Mouse (Mus musculus): ENCODE measurements at regions not wholly inside any gene's neighbourhood (a gene's known extent, or its start where the extent isn't known, plus 50 kb on each side); places are given as distances from the start of the nearest gene placed in this dataset.

DNA sequence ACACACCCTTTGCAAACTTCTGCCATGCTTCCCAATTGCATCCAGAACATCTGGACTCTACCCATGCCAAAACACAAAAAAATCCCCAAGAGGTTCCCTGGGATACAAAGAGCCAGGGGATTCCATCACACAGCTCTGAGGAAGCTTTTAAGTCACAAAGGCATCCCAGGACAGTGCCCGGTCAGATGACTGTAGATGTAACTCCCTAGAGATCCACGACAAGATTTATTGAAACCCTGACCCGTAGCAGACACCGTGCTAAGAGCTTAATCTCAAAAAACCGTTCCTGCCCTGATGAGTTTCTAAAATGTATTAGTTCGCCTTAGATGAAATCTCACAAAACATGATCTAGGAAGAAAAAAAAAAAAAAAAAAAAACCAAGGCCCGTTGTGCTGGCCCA is 312.0 kb upstream of the Castor2 start:
- dilution Hi-C loops (cut with MboI; ENCODE audit: extremely low pct_ligation_motif_present, extremely low pct_unique_long_range_greater_than_20kb, low sequenced_read_pairs): no loop called here
- Histone ChIP-seq H3K36me3 (replicated peaks in 1 of 2; ENCODE audit: control insufficient read depth in 1 of 2, insufficient read depth in 1 of 2, low read length in 1 of 2) (no peaks in the 10 kb centered on the region), H3K9me3 (replicated peaks; ENCODE audit: low read length) (peaks cover 78% of the 10 kb centered on the region), H3K4me3 (replicated peaks in 1 of 3; ENCODE audit: low read depth in 2 of 3, low read length in 2 of 3, poor library complexity in 1 of 3) (no peak overlapping the region), H3K79me2 (replicated peaks; ENCODE audit: control insufficient read depth, extremely low read depth, insufficient read depth, poor library complexity, severe bottlenecking) (no peaks in the 10 kb centered on the region), H3K4me2 (ENCODE audit: insufficient read depth, low read depth, poor library complexity, severe bottlenecking) (no peak overlapping the region), H3K27me3 (replicated peaks) (no peaks in the 10 kb centered on the region), H3K4me1 (ENCODE audit: control insufficient read depth in 1 of 2, insufficient read depth in 2 of 2) (no peaks in the 10 kb centered on the region), H3K9ac (ENCODE audit: insufficient read depth, low read depth) (no peak overlapping the region), H3K27ac (ENCODE audit: insufficient read depth, low read depth) (no peak overlapping the region)
- TF ChIP-seq ETS1 (conservative IDR thresholded peaks at IDR 0.05; ENCODE audit: low read depth, low read length): no peak
- no peak for TF ChIP-seq MXI1 (IDR thresholded peaks at IDR 0.05; ENCODE audit: low read depth, low read length)
- DNase-seq (ENCODE audit: extremely low read depth): no peak
- in situ Hi-C loops (cut with MboI; ENCODE audit: low pct_ligation_motif_present, low pct_unique_long_range_greater_than_20kb, low sequenced_read_pairs): no loop called here

DNA sequence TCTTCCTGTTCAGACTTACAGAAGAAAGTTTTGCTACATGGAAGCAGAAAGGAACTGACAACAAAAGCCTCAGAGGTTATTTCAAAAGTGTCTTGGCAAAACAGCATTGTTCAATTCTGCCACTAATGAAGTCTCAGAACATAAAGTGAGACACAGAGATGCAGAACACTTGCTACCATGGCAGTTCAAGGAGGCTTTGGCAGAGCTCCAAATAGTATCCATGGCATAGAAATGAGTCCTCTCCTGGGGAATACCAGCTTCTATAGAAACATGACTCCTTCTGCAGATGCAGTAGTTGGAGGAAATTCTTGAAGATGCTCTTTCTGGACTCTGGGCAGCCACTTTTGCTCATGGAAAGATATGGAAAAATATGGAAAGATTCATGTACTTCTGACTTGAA is 322.9 kb upstream of the Castor2 start:
- DNase-seq (ENCODE audit: extremely low read depth): no peak
- Histone ChIP-seq H3K27ac (ENCODE audit: insufficient read depth, low read depth) (no peak overlapping the region), H3K79me2 (replicated peaks; ENCODE audit: control insufficient read depth, extremely low read depth, insufficient read depth, poor library complexity, severe bottlenecking) (no peaks in the 10 kb centered on the region), H3K4me3 (replicated peaks in 1 of 3; ENCODE audit: low read depth in 2 of 3, low read length in 2 of 3, poor library complexity in 1 of 3) (no peak overlapping the region), H3K9ac (ENCODE audit: insufficient read depth, low read depth) (no peak overlapping the region), H3K36me3 (replicated peaks in 1 of 2; ENCODE audit: control insufficient read depth in 1 of 2, insufficient read depth in 1 of 2, low read length in 1 of 2) (no peaks in the 10 kb centered on the region), H3K27me3 (replicated peaks) (no peaks in the 10 kb centered on the region), H3K9me3 (replicated peaks; ENCODE audit: low read length) (peaks cover 62% of the 10 kb centered on the region), H3K4me2 (ENCODE audit: insufficient read depth, low read depth, poor library complexity, severe bottlenecking) (no peak overlapping the region), H3K4me1 (ENCODE audit: control insufficient read depth in 1 of 2, insufficient read depth in 2 of 2) (no peaks in the 10 kb centered on the region)
- dilution Hi-C loops (cut with MboI; ENCODE audit: extremely low pct_ligation_motif_present, extremely low pct_unique_long_range_greater_than_20kb, low sequenced_read_pairs) (no loop called here), in situ Hi-C loops (cut with MboI; ENCODE audit: low pct_ligation_motif_present, low pct_unique_long_range_greater_than_20kb, low sequenced_read_pairs) (no loop called here)
- TF ChIP-seq UBTF (IDR thresholded peaks at IDR 0.05; ENCODE audit: low read depth, low read length): no peak
- TF ChIP-seq ZC3H11A (IDR thresholded peaks at IDR 0.05; ENCODE audit: low read depth, low read length): no peak

DNA sequence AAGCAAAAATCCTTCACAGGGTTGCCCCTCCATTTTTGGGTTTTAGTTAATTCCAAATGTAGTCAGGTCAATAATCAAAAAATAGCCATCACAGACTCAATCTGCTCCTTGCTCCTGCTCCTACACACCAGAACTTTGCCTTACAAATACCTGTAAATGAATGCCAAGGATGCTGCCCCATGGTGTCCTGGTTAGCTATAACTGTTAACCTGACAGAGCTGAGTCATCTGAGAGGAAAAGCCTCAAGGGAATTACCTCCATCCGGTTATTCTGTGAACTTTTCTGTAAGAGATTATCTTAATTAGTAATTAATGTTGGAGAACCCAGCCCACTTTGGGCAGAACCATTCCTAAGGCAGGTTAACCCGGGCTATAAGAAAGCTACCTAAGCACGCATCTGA is 325.4 kb upstream of the Castor2 start:
- Histone ChIP-seq H3K4me1 (ENCODE audit: control insufficient read depth in 1 of 2, insufficient read depth in 2 of 2) (no peaks in the 10 kb centered on the region), H3K27ac (ENCODE audit: insufficient read depth, low read depth) (no peak overlapping the region), H3K4me3 (replicated peaks in 1 of 3; ENCODE audit: low read depth in 2 of 3, low read length in 2 of 3, poor library complexity in 1 of 3) (no peak overlapping the region), H3K9me3 (replicated peaks; ENCODE audit: low read length) (peaks cover 57% of the 10 kb centered on the region), H3K27me3 (replicated peaks) (no peaks in the 10 kb centered on the region), H3K4me2 (ENCODE audit: insufficient read depth, low read depth, poor library complexity, severe bottlenecking) (no peak overlapping the region), H3K9ac (ENCODE audit: insufficient read depth, low read depth) (no peak overlapping the region), H3K79me2 (replicated peaks; ENCODE audit: control insufficient read depth, extremely low read depth, insufficient read depth, poor library complexity, severe bottlenecking) (no peaks in the 10 kb centered on the region), H3K36me3 (replicated peaks in 1 of 2; ENCODE audit: control insufficient read depth in 1 of 2, insufficient read depth in 1 of 2, low read length in 1 of 2) (no peaks in the 10 kb centered on the region)
- DNase-seq (ENCODE audit: extremely low read depth): no peak
- TF ChIP-seq TBP (conservative IDR thresholded peaks at IDR 0.05; ENCODE audit: low read depth, low read length) (no peak), USF2 (conservative IDR thresholded peaks at IDR 0.05; ENCODE audit: low read depth, low read length) (no peak), ZNF384 (IDR thresholded peaks at IDR 0.05; ENCODE audit: low read depth, low read length) (no peak), JUN (IDR thresholded peaks at IDR 0.05; ENCODE audit: insufficient read depth, low read depth, low read length) (no peak), UBTF (IDR thresholded peaks at IDR 0.05; ENCODE audit: low read depth, low read length) (no peak), ZMIZ1 (IDR thresholded peaks at IDR 0.05; ENCODE audit: low read depth, low read length) (no peak), JUND (conservative IDR thresholded peaks at IDR 0.05; ENCODE audit: low read depth, low read length) (no peak), TCF12 (IDR thresholded peaks at IDR 0.05; ENCODE audit: low read depth, low read length) (no peak), ZKSCAN1 (IDR thresholded peaks at IDR 0.05; ENCODE audit: borderline replicate concordance, low read depth, low read length) (no peak), SMC3 (IDR thresholded peaks at IDR 0.05; ENCODE audit: low read depth, low read length) (no peak)
- in situ Hi-C loops (cut with MboI; ENCODE audit: low pct_ligation_motif_present, low pct_unique_long_range_greater_than_20kb, low sequenced_read_pairs): no loop called here
- dilution Hi-C loops (cut with MboI; ENCODE audit: extremely low pct_ligation_motif_present, extremely low pct_unique_long_range_greater_than_20kb, low sequenced_read_pairs): no loop called here

Data from CH12.LX (cell line).